Comparison of ENCODE assay signal across 22 mouse cellular contexts in the genomic region with DNA sequence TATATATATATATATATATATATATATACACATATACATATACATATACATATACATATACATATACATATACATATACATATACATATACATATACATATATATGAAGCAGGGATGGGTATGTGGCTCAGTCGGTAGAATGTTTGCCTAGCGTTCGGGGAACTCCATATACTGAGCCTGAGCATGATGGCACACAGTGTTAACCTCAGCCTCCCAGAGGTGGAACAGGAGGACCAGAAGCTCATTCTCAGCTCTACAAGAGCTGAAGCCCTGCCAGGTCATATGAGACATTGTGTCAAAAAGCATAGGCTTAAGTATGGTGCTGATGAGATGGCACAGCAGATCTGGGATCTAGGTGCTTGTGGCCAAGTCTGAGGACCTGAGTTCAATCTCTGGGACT. TPM values are rescaled to one million over a fixed set of nuclear protein-coding genes. Genes with fewer than 3 reads are reported as not detected.
A peak's percentile ranks its signal among the peaks of the same experiment; 100 is the strongest.
DNase-seq lines count a peak whose midpoint lies in the region; ATAC-seq and TF ChIP-seq lines count a peak whose summit lies in the region.
"Had no signal": no experiment of that assay in that cellular context is flagged by ENCODE, and none has a peak within 500 bp of the region (broad histone marks: within the 10 kb centered on the region; RNA-seq: fewer than 3 reads in every experiment).

No protein-coding gene starts in this region.

- H3K4me3 ChIP-seq in heart, embryonic 11.5 days (ENCODE audit: low read depth, low read length): no peak overlapping the region
- H3K4me3 ChIP-seq in midbrain, embryonic 11.5 days (ENCODE audit: low read depth, low read length): no peak overlapping the region
- no peak overlapping the region for H3K4me3 ChIP-seq in midbrain, embryonic 15.5 days
- no peak overlapping the region for H3K4me3 ChIP-seq in MEL (ENCODE audit: control insufficient read depth in 1 of 2, insufficient read depth in 1 of 2, low read depth in 2 of 2, low read length in 2 of 2)

- DNase-seq in heart, adult 11 months: peak; percentile 68
- peak; percentile 66 for DNase-seq in midbrain, embryonic 11.5 days (ENCODE audit: low spot score, missing footprints)
- DNase-seq in thymus, postnatal 4 days: peak; percentile 1
- DNase-seq in thymus, adult 18-20 months: no peak
- DNase-seq in MEL (ENCODE audit: low read depth, low spot score): peak; percentile 16
- no peak for DNase-seq in yolk sac, embryonic 10.5 days (ENCODE audit: low spot score)
- DNase-seq: adrenal gland, adult 2 months; adrenal gland, adult 8-10 months; adrenal gland, postnatal 10 days; adrenal gland, postnatal 25 days; adrenal gland, postnatal 36 days; B cell, adult 2 months; cerebellum, adult 11 months; cerebellum, adult 11-12 months; cerebellum, adult 18-20 months had no signal

- no peaks in the 10 kb centered on the region for H3K79me2 ChIP-seq in MEL (ENCODE audit: control insufficient read depth, insufficient read depth, low read length, poor library complexity)

- H3K4me1 ChIP-seq in heart, embryonic 11.5 days (ENCODE audit: control insufficient read depth, insufficient read depth, low read length): no peaks in the 10 kb centered on the region
- H3K4me1 ChIP-seq in midbrain, embryonic 11.5 days (ENCODE audit: control insufficient read depth, insufficient read depth, low read length): no peaks in the 10 kb centered on the region
- H3K4me1 ChIP-seq in midbrain, embryonic 15.5 days: no peaks in the 10 kb centered on the region
- H3K4me1 ChIP-seq in MEL (ENCODE audit: control insufficient read depth in 1 of 2, insufficient read depth in 2 of 2, low read length in 2 of 2): peaks cover 5 to 7% of the 10 kb centered on the region in 2 experiments; a peak in 2 of 4 replicates

- 91% methylated on average over 3 of the region's 3 CpGs for WGBS in heart, embryonic 11.5 days (ENCODE audit: insufficient replicate concordance)
- 97% methylated on average over 3 of the region's 3 CpGs for WGBS in midbrain, embryonic 11.5 days
- WGBS in midbrain, embryonic 15.5 days: 94% methylated on average over 3 of the region's 3 CpGs

- no peaks in the 10 kb centered on the region for H3K9me3 ChIP-seq in heart, embryonic 11.5 days (replicated peaks; ENCODE audit: control insufficient read depth, low read length)
- H3K9me3 ChIP-seq in midbrain, embryonic 11.5 days (ENCODE audit: control insufficient read depth, low read length): no peaks in the 10 kb centered on the region
- no peaks in the 10 kb centered on the region for H3K9me3 ChIP-seq in midbrain, embryonic 15.5 days
- no peaks in the 10 kb centered on the region for H3K9me3 ChIP-seq in MEL (replicated peaks; ENCODE audit: insufficient read depth, low read length)
- H3K9me3 ChIP-seq: G1E had no signal

- no peaks in the 10 kb centered on the region for H3K36me3 ChIP-seq in heart, embryonic 11.5 days (ENCODE audit: control insufficient read depth, insufficient read depth, low read length)
- no peaks in the 10 kb centered on the region for H3K36me3 ChIP-seq in midbrain, embryonic 11.5 days (ENCODE audit: control insufficient read depth, insufficient read depth, low read length)
- no peaks in the 10 kb centered on the region for H3K36me3 ChIP-seq in midbrain, embryonic 15.5 days (replicated peaks)
- 0 out of 4 replicates have a peak, but pooled peaks cover 0 to 2% of the 10 kb centered on the region in 2 experiments for H3K36me3 ChIP-seq in MEL (ENCODE audit: control insufficient read depth in 1 of 2, insufficient read depth in 2 of 2, low read length in 2 of 2)

- no peak for TF ChIP-seq POLR2A in MEL (IDR thresholded peaks at IDR 0.05; ENCODE audit: control insufficient read depth in 1 of 2, insufficient read depth in 1 of 2, low read depth in 1 of 2, low read length in 2 of 2, poor library complexity in 1 of 2)

- no peak for TF ChIP-seq EP300 in MEL (IDR thresholded peaks at IDR 0.05; ENCODE audit: low read depth in 1 of 2, low read length in 2 of 2)

- TF ChIP-seq RAD21 in MEL (IDR thresholded peaks at IDR 0.05; ENCODE audit: low read depth, low read length): no peak

- ATAC-seq in heart, embryonic 11.5 days (replicated peaks; ENCODE audit: insufficient number of reproducible peaks, low FRiP score, low TSS enrichment): no peak
- ATAC-seq in midbrain, embryonic 11.5 days (ENCODE audit: low FRiP score): no peak
- no peak for ATAC-seq in midbrain, embryonic 15.5 days (replicated peaks)
- ATAC-seq: activated CD4-positive, CD25-positive, alpha-beta regulatory T cell, adult 4 months; CD4-positive, CD25-positive, alpha-beta regulatory T cell, adult 4 months; Patski had no signal

- TF ChIP-seq CTCF in MEL (IDR thresholded peaks at IDR 0.05 in 2 of 3, conservative IDR thresholded peaks at IDR 0.05 in 1 of 3; ENCODE audit: control insufficient read depth in 1 of 3, insufficient read depth in 1 of 3, low read depth in 2 of 3, low read length in 3 of 3, poor library complexity in 1 of 3, severe bottlenecking in 1 of 3): no peak

- H3K4me2 ChIP-seq in heart, embryonic 11.5 days: no peak overlapping the region
- no peak overlapping the region for H3K4me2 ChIP-seq in midbrain, embryonic 11.5 days
- H3K4me2 ChIP-seq in midbrain, embryonic 15.5 days: no peak overlapping the region

- H3K27ac ChIP-seq in heart, embryonic 11.5 days (ENCODE audit: low read depth, low read length): no peak overlapping the region
- H3K27ac ChIP-seq in midbrain, embryonic 11.5 days (ENCODE audit: low read depth, low read length): no peak overlapping the region
- no peak overlapping the region for H3K27ac ChIP-seq in midbrain, embryonic 15.5 days
- H3K27ac ChIP-seq in MEL (ENCODE audit: control insufficient read depth, low read depth, low read length): no peak overlapping the region

- H3K27me3 ChIP-seq in heart, embryonic 11.5 days (ENCODE audit: control insufficient read depth, insufficient read depth, low read length): no peaks in the 10 kb centered on the region
- no peaks in the 10 kb centered on the region for H3K27me3 ChIP-seq in midbrain, embryonic 11.5 days (ENCODE audit: control insufficient read depth, insufficient read depth, low read length)
- H3K27me3 ChIP-seq in midbrain, embryonic 15.5 days (replicated peaks): no peaks in the 10 kb centered on the region
- no peaks in the 10 kb centered on the region for H3K27me3 ChIP-seq in MEL (ENCODE audit: control insufficient read depth in 1 of 2, insufficient read depth in 2 of 2, low read length in 2 of 2)
- H3K27me3 ChIP-seq: CH12.LX, Patski had no signal

- no peak overlapping the region for H3K9ac ChIP-seq in heart, embryonic 11.5 days (ENCODE audit: low read depth, low read length)
- no peak overlapping the region for H3K9ac ChIP-seq in midbrain, embryonic 11.5 days (ENCODE audit: low read length)
- no peak overlapping the region for H3K9ac ChIP-seq in midbrain, embryonic 15.5 days
- H3K9ac ChIP-seq in MEL (ENCODE audit: control insufficient read depth, low read depth, low read length, poor library complexity, severe bottlenecking): no peak overlapping the region

TF ChIP-seq in MEL, 35 proteins besides CTCF, POLR2A, EP300 and RAD21:
- TF ChIP-seq GABPA (IDR thresholded peaks at IDR 0.05; ENCODE audit: low read depth, low read length): no peak
- no peak for TF ChIP-seq TBP (IDR thresholded peaks at IDR 0.05; ENCODE audit: low read depth, low read length)
- TF ChIP-seq MXI1 (IDR thresholded peaks at IDR 0.05; ENCODE audit: low read depth, low read length): no peak

RNA-seq across cellular contexts. Expression of a gene that starts 8.2 kb away (rescaled TPM):
- 6.5 and 6.9 TPM in 2 replicates for polyA plus RNA-seq in heart, embryonic 11.5 days (2014; fragmentation: Nextera tagmentation; extraction: Ambion mirVana)
- polyA plus RNA-seq in midbrain, embryonic 11.5 days (2014; fragmentation: Nextera tagmentation; extraction: Ambion mirVana): 10.3 and 12.9 TPM in 2 replicates
- 18.1 and 20.0 TPM in 2 replicates for polyA plus RNA-seq in midbrain, embryonic 15.5 days (2015; fragmentation: Nextera tagmentation; extraction: Ambion mirVana)
- total RNA-seq in MEL (2012; rRNA removed): 31.4 and 37.9 TPM in 2 replicates
- 10 to 100 TPM in 1 of 2 experiments, not detected in 1; 47.8 TPM for polyA plus RNA-seq in MEL (2012; ENCODE audit: insufficient read depth in 1 of 2, insufficient read length in 2 of 2, low read depth in 1 of 2, low replicate concordance in 2 of 2, missing spikeins in 1 of 2)

RNA-seq across cellular contexts. Expression of a gene that starts 8.4 kb away (rescaled TPM):
- 0.87 and 1.6 TPM in 2 replicates for polyA plus RNA-seq in heart, embryonic 11.5 days (2014; fragmentation: Nextera tagmentation; extraction: Ambion mirVana)
- 2.0 and 2.1 TPM in 2 replicates for polyA plus RNA-seq in midbrain, embryonic 11.5 days (2014; fragmentation: Nextera tagmentation; extraction: Ambion mirVana)
- polyA plus RNA-seq in midbrain, embryonic 15.5 days (2015; fragmentation: Nextera tagmentation; extraction: Ambion mirVana): 4.4 and 5.5 TPM in 2 replicates
- total RNA-seq in MEL (2012; rRNA removed): 5.5 and 5.9 TPM in 2 replicates
- 10 to 100 TPM in 1 of 2 experiments, not detected in 1; 13.3 TPM for polyA plus RNA-seq in MEL (2012; ENCODE audit: insufficient read depth in 1 of 2, insufficient read length in 2 of 2, low read depth in 1 of 2, low replicate concordance in 2 of 2, missing spikeins in 1 of 2)

Comparison
In these comparisons a context has a peak if more than half of its experiments do, and no peak if none do; other contexts are left out.
1. DNase-seq: peak in heart, adult 11 months (single experiment), midbrain, embryonic 11.5 days (single experiment), thymus, postnatal 4 days (single experiment) and MEL (single experiment); none in thymus, adult 18-20 months (0 of 2) and yolk sac, embryonic 10.5 days (single experiment).